Mouse (Mus musculus): ENCODE results near the gene Krt4. TPM values are rescaled to one million over a fixed set of nuclear protein-coding genes. Genes with fewer than 3 reads are reported as not detected.

Gene Krt4
- polyA plus RNA-seq, 2 experiments: 0.06 TPM; not detected in 1

- 59% methylated on average over 1 of the region's 1 CpGs for WGBS (ENCODE audit: insufficient replicate concordance)
- ATAC-seq (ENCODE audit: insufficient read depth): no peak
Measured at GRCm38 (mm10) chr15:101925041-101925440, 506 bp upstream of the Krt4 start.

GRCm38 (mm10) chr15:101922296-101922695, 2.2 kb downstream of the Krt4 start:
- DNase-seq (ENCODE audit: low read depth in 3 of 3, low spot score in 3 of 3): no peak
- Histone ChIP-seq H3K9me3 (ENCODE audit: control insufficient read depth, low read length) (no peaks in the 10 kb centered on the region), H3K27ac (no peak overlapping the region), H3K27me3 (ENCODE audit: control insufficient read depth, insufficient read depth, low read length) (no peaks in the 10 kb centered on the region), H3K9ac (replicated peaks) (no peak overlapping the region), H3K4me2 (ENCODE audit: low read depth) (no peak overlapping the region), H3K4me1 (replicated peaks; ENCODE audit: control insufficient read depth in 2 of 2, insufficient read depth in 2 of 2, low read length in 1 of 2) (peaks cover 0 to 7% of the 10 kb centered on the region in 2 experiments; a peak in 1 of 4 replicates), H3K36me3 (replicated peaks; ENCODE audit: control insufficient read depth, insufficient read depth, low read depth) (no peaks in the 10 kb centered on the region), H3K4me3 (ENCODE audit: insufficient read depth in 1 of 2, low read depth in 2 of 2, low read length in 2 of 2) (no peak overlapping the region)
- TF ChIP-seq CTCF (IDR thresholded peaks at IDR 0.05; ENCODE audit: low read depth) (no peak), EP300 (IDR thresholded peaks at IDR 0.05; ENCODE audit: low read depth) (no peak)
- no peak for ATAC-seq (ENCODE audit: insufficient read depth)
- 49% methylated on average over 2 of the region's 2 CpGs for WGBS (ENCODE audit: insufficient replicate concordance)

More at GRCm38 (mm10) chr15:101925041-101925440, 506 bp upstream of the Krt4 start:
- no peak overlapping the region for H3K4me3 ChIP-seq (ENCODE audit: insufficient read depth in 1 of 2, low read depth in 2 of 2, low read length in 2 of 2)
- H3K9ac ChIP-seq (replicated peaks): no peak overlapping the region
- no peaks in the 10 kb centered on the region for H3K36me3 ChIP-seq (replicated peaks; ENCODE audit: control insufficient read depth, insufficient read depth, low read depth)
- TF ChIP-seq CTCF (IDR thresholded peaks at IDR 0.05; ENCODE audit: low read depth) (no peak), EP300 (IDR thresholded peaks at IDR 0.05; ENCODE audit: low read depth) (no peak)
- DNase-seq (ENCODE audit: low read depth in 3 of 3, low spot score in 3 of 3): no peak
- H3K4me2 ChIP-seq (ENCODE audit: low read depth): no peak overlapping the region
- H3K27me3 ChIP-seq (ENCODE audit: control insufficient read depth, insufficient read depth, low read length): peaks cover 7% of the 10 kb centered on the region
- H3K9me3 ChIP-seq (ENCODE audit: control insufficient read depth, low read length): no peaks in the 10 kb centered on the region
- peaks cover 0 to 15% of the 10 kb centered on the region in 2 experiments; a peak in 1 of 4 replicates for H3K4me1 ChIP-seq (replicated peaks; ENCODE audit: control insufficient read depth in 2 of 2, insufficient read depth in 2 of 2, low read length in 1 of 2)
- H3K27ac ChIP-seq: no peak overlapping the region

- WGBS (ENCODE audit: insufficient replicate concordance): 38% methylated on average over 2 of the region's 2 CpGs
- H3K4me1 ChIP-seq (replicated peaks; ENCODE audit: control insufficient read depth in 2 of 2, insufficient read depth in 2 of 2, low read length in 1 of 2): no peaks in the 10 kb centered on the region
- no peak overlapping the region for H3K27ac ChIP-seq
- H3K36me3 ChIP-seq (replicated peaks; ENCODE audit: control insufficient read depth, insufficient read depth, low read depth): no peaks in the 10 kb centered on the region
- DNase-seq (ENCODE audit: low read depth in 3 of 3, low spot score in 3 of 3): no peak
- ATAC-seq (ENCODE audit: insufficient read depth): no peak
- H3K4me3 ChIP-seq (ENCODE audit: insufficient read depth in 1 of 2, low read depth in 2 of 2, low read length in 2 of 2): no peak overlapping the region
- TF ChIP-seq EP300 (IDR thresholded peaks at IDR 0.05; ENCODE audit: low read depth) (no peak), CTCF (IDR thresholded peaks at IDR 0.05; ENCODE audit: low read depth) (no peak)
- no peaks in the 10 kb centered on the region for H3K27me3 ChIP-seq (ENCODE audit: control insufficient read depth, insufficient read depth, low read length)
- no peaks in the 10 kb centered on the region for H3K9me3 ChIP-seq (ENCODE audit: control insufficient read depth, low read length)
- no peak overlapping the region for H3K9ac ChIP-seq (replicated peaks)
- no peak overlapping the region for H3K4me2 ChIP-seq (ENCODE audit: low read depth)
Measured at GRCm38 (mm10) chr15:101916072-101916471, 8.5 kb downstream of the Krt4 start.

GRCm38 (mm10) chr15:101904849-101905248, 19.7 kb downstream of the Krt4 start:
- TF ChIP-seq EP300 (IDR thresholded peaks at IDR 0.05; ENCODE audit: low read depth) (no peak), CTCF (IDR thresholded peaks at IDR 0.05; ENCODE audit: low read depth) (no peak)
- WGBS (ENCODE audit: insufficient replicate concordance): 62% methylated on average over 5 of the region's 5 CpGs
- no peak for ATAC-seq (ENCODE audit: insufficient read depth)

GRCm38 (mm10) chr15:101902171-101903149, 22.1 kb downstream of the Krt4 start:
- DNase-seq (ENCODE audit: low read depth in 3 of 3, low spot score in 3 of 3) (no peak), ATAC-seq (ENCODE audit: insufficient read depth) (no peak)
- no peaks in the 10 kb centered on the region for H3K36me3 ChIP-seq (replicated peaks; ENCODE audit: control insufficient read depth, insufficient read depth, low read depth)
- no peak overlapping the region for H3K4me3 ChIP-seq (ENCODE audit: insufficient read depth in 1 of 2, low read depth in 2 of 2, low read length in 2 of 2)
- H3K27me3 ChIP-seq (ENCODE audit: control insufficient read depth, insufficient read depth, low read length): no peaks in the 10 kb centered on the region
- TF ChIP-seq CTCF (IDR thresholded peaks at IDR 0.05; ENCODE audit: low read depth) (peak; percentile 16; the same call in 1 of the 2 replicates), EP300 (IDR thresholded peaks at IDR 0.05; ENCODE audit: low read depth) (no peak)
- H3K4me2 ChIP-seq (ENCODE audit: low read depth): no peak overlapping the region
- WGBS (ENCODE audit: insufficient replicate concordance): 42% methylated on average over 12 of the region's 12 CpGs
- H3K4me1 ChIP-seq (replicated peaks; ENCODE audit: control insufficient read depth in 2 of 2, insufficient read depth in 2 of 2, low read length in 1 of 2): no peaks in the 10 kb centered on the region
- H3K27ac ChIP-seq: no peak overlapping the region
- no peaks in the 10 kb centered on the region for H3K9me3 ChIP-seq (ENCODE audit: control insufficient read depth, low read length)
- no peak overlapping the region for H3K9ac ChIP-seq (replicated peaks)

More at GRCm38 (mm10) chr15:101904849-101905248, 19.7 kb downstream of the Krt4 start:
- no peaks in the 10 kb centered on the region for H3K36me3 ChIP-seq (replicated peaks; ENCODE audit: control insufficient read depth, insufficient read depth, low read depth)
- H3K27me3 ChIP-seq (ENCODE audit: control insufficient read depth, insufficient read depth, low read length): no peaks in the 10 kb centered on the region
- H3K9ac ChIP-seq (replicated peaks): no peak overlapping the region
- no peak for DNase-seq (ENCODE audit: low read depth in 3 of 3, low spot score in 3 of 3)
- H3K4me1 ChIP-seq (replicated peaks; ENCODE audit: control insufficient read depth in 2 of 2, insufficient read depth in 2 of 2, low read length in 1 of 2): no peaks in the 10 kb centered on the region
- no peak overlapping the region for H3K27ac ChIP-seq
- no peak overlapping the region for H3K4me2 ChIP-seq (ENCODE audit: low read depth)
- no peaks in the 10 kb centered on the region for H3K9me3 ChIP-seq (ENCODE audit: control insufficient read depth, low read length)
- H3K4me3 ChIP-seq (ENCODE audit: insufficient read depth in 1 of 2, low read depth in 2 of 2, low read length in 2 of 2): no peak overlapping the region
